Mouse (Mus musculus): ENCODE data around the gene Muc2.
"Not testable (repeated sequence)": the region's sequence is repeated elsewhere in the genome, so short reads cannot be mapped to it uniquely, and the experiment has no call there.

Gene Muc2

DNA sequence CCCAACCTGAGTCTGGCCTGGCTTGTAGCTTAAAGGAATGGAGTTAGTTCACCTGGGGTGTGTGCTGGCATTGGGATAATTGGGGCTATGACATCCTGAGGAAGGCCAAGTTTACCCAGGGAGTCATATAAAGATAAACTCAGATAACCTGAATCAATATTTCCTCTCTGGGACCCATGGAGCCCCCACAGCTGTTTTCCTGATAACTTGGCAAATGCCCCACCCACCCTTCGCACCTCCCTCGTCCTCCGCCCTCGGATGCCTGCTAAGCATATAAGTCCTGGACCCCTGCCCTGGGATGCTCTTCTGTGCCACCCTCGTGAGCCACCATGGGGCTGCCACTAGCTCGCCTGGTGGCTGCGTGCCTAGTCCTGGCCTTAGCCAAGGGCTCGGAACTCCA lies at the start of gene Muc2:
Gene Muc2, plus strand, starts transcription at position 301 of the 400 bp plus-strand sequence.
- DNase-seq (ENCODE audit: low read depth in 2 of 2, low spot score in 2 of 2) = no peak

DNA sequence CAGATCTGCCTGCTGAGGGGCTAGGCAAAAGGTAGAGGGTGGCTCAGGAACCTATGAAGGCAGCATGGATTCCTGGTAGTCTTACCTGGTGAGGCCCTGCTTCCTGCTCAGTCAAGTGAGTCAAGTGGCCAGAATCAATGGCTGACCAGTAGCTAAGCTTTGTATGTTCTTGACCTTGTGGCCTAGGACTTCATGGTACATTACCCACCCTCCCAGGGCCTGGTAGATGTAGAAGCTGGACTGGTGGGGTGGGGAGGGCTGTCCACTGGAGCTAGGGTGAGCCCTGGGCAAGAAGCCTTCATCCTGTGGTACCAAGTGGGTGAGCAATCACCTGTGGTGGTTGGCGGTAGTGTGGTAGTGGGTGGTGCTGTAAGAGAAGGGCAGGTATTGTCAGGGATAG lies 47.8 kb upstream of the Muc2 start:
- DNase-seq (ENCODE audit: low read depth in 2 of 2, low spot score in 2 of 2) = no peak

DNA sequence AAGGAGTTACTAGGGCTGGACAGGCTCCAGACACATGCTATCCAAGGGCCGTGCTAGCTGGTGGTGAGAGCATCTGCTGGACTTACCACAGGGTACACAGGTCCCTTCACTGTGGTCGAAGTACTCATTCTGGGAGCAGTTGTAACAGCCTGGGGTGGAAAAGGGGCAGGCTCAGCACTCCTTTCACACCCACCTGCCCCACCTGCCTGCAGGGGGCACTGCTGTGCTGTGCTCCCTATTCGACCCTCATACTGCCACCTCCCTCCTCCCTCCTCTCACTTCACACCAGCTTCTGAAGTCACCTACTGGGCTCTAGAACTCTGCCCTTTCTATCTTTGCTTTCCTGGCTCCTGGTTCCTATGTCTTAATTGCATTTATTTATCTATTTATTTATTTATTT lies 47.0 kb upstream of the Muc2 start:
- peak in 1 of 2 experiments; percentile 18 for DNase-seq (ENCODE audit: low read depth in 2 of 2, low spot score in 2 of 2)

DNA sequence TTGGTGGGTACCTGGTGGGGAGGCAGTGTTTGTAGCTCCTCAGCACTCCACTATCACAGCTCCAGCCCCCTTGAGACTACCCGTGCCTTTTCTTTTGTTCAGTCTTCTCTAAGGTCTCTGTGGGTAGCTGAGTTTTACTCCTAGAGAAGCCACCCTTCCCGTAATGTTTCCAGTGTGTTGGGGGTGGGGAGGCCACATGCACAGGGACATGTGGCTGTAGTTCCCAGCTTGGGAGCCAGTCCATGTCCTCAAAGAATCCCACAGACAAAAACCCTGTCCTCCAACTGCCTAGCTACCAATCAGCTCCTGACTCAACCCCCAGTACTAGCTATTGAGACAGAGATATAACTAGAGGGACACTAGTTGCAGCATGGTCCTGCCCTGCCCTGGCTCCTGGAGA lies 43.1 kb upstream of the Muc2 start:
- DNase-seq (ENCODE audit: low read depth in 2 of 2, low spot score in 2 of 2) = no peak

DNA sequence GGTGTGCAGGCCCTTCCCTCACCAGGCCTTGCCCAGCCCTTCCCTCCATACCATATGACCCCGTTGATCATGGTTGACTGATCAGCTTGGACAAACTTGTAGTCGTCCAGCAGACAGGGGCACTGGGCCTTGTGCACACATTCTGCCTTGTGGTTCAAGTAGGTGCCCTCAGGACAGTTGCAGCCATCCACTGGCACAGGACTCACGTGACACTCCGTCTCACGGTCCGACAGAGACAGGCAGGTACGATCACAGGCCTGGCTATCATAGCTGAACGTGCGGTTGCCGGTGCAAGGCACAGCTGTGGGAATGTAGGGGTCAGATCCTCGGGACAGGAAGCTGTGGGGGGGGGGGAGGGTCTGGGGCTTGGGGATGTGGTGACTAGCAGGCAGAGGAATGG lies 42.3 kb upstream of the Muc2 start:
- DNase-seq (ENCODE audit: low read depth in 2 of 2, low spot score in 2 of 2) = no peak

DNA sequence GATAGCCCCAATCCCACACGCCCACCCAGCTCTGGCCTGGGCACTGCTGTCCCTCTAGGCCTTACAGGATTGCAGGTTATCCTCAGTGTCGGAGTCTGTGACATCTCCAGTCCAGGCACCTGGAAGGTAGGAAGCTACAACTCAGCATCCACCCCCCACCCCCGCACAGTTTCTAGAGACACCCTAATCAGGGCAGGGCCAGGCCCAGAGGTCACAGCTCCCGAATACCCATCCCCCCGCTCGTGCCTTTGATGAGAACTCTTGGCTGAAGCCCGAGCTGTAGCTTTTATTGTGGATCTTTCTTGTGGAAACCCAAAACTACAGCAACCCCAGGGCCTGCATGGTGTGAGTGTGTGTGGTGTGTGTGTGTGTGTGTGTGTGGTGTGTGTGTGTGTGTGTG lies 37.9 kb upstream of the Muc2 start:
- DNase-seq (ENCODE audit: low read depth in 2 of 2, low spot score in 2 of 2) = no peak

DNA sequence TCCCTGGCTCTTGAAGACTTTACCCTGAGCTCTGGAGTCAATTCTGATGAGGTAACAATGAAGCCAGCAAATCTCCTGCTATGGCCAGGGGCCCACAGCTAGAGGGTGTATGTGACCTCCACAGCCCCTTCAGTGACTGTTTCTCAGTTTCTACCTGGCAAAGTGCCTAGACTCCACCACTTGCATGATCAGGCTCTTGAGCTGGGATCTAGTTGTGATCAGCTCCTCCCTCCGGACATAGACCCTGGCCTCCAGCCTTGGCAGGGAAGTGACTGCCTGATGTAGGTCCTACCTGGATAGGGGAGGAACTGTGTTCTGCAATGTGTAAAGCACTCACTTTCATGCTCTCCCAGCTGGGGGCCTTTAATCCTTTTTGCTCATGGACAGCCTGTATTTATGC lies 29.8 kb upstream of the Muc2 start:
- DNase-seq (ENCODE audit: low read depth in 2 of 2, low spot score in 2 of 2) = no peak

DNA sequence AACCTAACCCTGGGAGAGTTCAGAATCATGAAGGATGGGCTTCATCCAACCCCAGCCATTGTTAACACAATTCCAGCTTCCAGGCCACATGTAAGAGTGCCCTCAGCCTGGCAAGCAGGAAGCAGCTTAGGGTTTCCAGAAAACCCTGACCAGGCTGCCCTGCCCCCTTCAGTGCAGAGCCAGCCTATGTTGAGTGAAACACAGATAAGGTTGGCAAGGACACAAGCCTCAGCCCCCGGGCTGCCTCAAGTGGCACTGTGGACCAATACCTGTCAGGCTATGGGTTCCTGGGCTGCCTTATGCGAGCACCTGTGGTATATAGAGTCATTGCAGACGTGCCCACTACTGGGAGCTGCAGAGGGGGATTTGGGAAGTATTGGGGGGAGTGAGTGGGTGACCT lies 28.7 kb upstream of the Muc2 start:
- DNase-seq (ENCODE audit: low read depth in 2 of 2, low spot score in 2 of 2) = no peak

DNA sequence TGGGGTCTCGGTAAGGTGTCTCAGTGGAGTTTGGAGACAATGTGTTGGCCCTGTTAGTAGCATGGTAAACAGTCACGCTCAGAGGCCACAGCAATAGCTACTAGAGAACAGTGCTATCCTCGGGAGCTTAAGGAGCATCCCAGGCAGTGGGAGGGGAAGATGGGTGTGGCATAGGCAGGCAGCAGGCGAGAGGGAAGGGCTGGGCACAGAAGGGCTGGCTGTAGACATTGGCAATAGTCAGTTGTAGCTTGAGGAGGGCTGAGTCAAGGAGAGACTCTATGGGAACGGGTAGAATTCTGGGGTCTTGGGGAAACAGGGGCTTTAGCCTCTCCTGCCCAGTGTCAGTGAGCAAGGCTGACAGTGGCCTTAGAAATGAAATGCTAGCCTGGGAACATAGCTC lies 27.9 kb upstream of the Muc2 start:
- DNase-seq (ENCODE audit: low read depth in 2 of 2, low spot score in 2 of 2) = no peak

DNA sequence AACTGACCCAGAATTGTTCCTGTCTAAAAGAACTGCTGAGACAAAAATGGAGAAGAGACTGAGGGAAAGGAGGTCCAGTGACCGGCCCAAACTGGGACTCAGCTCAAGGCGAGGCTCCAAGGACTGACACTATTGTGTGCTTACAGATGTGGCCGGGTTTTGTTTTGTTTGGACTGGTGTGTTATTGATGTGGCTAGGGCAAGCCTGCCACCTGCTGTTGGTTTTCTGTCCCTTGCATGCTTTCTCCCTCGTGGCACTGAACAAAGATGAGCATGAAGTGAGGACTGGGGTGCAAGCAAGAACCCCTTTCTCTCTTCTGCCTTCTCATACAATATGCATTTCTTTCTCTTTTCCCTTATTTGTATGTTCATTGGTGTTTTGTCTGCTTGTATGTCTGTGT lies 23.9 kb upstream of the Muc2 start:
- DNase-seq (ENCODE audit: low read depth in 2 of 2, low spot score in 2 of 2) = peak; percentile 10 to 29

DNA sequence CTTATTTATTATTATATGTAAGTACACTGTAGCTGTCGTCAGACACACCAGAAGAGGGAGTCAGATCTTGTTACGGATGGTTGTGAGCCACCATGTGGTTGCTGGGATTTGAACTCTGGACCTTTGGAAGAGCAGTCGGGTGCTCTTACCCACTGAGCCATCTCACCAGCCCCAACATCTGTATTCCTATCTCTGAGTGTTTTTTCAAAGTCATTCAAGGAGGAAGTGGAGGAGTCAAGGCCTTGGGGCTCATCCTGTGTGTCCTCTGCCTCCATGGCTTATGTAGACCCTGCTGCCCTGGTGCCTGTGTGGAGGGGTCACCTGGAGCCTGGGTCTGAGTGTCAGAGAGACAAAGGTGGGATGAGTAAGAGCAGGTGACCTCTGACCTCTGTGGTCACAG lies 21.0 kb upstream of the Muc2 start:
- DNase-seq (ENCODE audit: low read depth in 2 of 2, low spot score in 2 of 2) = not testable (repeated sequence)

DNA sequence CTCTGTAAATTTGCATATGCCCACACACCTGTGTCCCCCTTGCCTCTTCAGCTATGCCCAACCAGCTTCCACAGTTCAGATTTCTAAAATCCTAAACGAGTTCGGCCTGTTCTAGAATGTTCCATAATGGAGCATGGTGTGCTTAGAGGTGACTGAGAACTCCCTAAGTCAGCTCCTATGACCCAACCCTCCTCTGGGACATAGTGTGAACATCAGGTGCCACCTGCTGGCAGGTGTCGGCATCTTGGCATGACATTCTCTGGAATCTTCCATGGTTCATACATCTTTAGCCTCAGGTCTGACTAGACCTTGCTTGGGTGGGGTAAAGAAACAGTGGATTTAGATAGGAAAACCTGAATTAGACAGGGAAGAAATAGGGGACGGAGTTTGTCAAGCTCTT lies 19.1 kb upstream of the Muc2 start:
- peak in 1 of 2 experiments; percentile 8 for DNase-seq (ENCODE audit: low read depth in 2 of 2, low spot score in 2 of 2)

DNA sequence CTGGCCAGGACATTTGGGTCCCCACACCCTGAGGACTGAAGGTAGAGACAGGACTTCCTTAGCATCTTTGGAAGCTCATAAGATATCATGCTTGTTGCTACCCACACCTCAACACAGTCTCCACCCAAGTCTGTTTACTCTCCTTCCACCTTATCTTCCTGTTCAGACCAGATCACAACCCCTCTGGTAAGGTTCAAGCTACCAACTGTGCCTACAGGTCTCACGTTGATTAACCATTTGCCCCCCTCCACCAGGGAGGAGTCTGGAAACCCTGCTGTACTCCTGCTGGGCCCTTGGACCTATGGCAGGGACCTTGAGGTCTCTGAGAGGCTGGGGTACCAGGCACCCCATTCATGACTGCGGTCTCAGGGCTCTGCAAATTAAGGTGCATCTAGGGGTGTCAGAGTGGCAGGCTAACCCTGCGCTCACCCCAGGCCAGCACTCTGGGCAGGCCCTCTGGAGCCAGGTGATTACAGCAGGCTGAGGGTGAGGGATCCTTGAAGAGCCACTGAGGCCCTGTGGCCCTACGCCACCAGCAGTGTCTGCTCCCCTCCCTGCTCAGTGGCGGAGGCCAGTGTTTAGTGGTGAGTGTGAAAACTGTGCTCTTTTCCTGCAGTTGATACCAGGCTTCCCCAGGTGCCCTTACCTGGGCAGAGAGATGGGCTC lies 18.4 kb upstream of the Muc2 start:
- no peak for DNase-seq (ENCODE audit: low read depth in 2 of 2, low spot score in 2 of 2)

DNA sequence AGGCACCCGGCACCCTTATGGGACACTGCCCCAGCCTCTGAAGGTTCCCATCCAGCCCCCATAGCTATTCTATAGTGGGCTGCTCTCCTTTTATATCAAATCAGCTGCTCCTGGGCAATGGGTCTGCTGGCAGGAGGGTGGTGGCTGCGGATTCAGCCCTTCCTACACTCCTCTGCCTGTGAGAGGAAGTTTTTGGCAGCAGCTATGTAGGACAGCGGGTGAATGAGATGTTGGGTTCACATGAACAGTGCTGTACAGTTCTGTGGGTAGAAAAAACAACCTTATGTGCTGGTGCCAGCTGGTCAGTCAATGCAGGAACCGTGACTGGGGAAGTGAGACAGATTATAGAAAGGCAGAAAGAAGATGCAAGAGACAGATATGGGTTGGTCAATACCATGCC lies 11.2 kb upstream of the Muc2 start:
- DNase-seq (ENCODE audit: low read depth in 2 of 2, low spot score in 2 of 2) = no peak

DNA sequence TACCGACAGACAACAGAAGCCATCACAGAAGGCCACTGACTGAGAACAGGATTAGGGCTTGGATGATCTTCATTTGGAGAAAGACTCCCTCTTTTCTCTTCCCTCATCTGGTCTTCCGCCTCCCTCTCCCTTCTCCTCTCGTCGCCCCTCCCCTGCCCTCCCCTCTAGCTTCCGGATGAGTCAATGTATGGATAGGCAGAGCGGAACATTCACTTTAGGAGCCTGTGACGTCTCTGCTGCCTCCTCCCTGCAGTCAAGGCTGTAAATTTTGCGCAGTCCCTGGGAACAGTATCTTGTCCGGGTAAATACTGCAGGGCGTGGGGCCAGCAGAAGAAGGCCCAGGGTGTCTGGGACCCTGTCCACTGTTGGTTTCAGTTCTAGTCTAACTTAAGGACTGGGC lies 2.8 kb upstream of the Muc2 start:
- DNase-seq (ENCODE audit: low read depth in 2 of 2, low spot score in 2 of 2) = no peak

DNA sequence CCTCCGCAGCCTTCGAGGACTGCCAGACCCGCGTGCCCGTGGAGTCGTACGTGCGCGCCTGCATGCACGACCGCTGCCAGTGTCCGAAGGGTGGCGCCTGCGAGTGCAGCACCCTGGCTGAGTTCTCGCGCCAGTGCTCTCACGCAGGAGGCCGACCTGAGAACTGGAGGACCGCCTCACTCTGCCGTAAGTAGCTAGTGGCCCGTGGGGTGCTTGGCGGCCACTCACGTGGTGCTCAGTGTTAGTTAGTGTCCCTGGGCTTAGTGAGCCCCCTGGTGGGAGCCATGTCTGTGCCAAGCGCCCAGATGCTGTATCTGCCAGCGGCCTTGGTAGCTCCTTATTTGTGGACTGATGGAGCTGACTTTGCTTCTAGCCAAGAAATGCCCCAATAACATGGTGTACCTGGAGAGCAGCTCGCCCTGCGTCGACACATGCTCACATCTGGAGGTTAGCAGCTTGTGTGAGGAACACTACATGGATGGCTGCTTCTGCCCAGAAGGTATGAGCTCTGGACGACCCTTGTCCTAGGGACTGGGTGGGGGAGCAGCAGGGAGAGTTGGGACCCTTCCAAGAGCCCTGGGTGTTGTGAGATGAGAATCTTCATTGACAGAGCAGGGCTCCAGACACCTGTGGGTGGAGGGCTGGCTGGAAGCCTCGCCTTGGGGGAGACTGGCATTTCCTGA lies 3.6 kb downstream of the Muc2 start:
- DNase-seq (ENCODE audit: low read depth in 2 of 2, low spot score in 2 of 2) = no peak

DNA sequence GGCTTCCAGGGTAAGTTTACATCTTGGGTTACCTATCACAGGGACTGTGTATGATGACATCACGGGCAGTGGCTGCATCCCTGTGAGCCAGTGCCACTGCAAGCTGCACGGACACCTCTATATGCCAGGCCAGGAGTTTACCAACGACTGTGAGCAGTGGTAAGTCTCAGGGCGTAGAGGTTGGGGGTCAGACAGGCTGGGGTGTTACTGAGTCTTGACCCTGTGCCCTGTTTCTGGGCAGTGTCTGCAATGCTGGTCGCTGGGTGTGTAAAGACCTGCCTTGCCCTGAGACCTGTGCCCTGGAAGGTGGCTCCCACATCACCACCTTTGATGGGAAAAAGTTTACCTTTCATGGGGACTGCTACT lies 4.1 kb downstream of the Muc2 start:
- no peak for DNase-seq (ENCODE audit: low read depth in 2 of 2, low spot score in 2 of 2)

DNA sequence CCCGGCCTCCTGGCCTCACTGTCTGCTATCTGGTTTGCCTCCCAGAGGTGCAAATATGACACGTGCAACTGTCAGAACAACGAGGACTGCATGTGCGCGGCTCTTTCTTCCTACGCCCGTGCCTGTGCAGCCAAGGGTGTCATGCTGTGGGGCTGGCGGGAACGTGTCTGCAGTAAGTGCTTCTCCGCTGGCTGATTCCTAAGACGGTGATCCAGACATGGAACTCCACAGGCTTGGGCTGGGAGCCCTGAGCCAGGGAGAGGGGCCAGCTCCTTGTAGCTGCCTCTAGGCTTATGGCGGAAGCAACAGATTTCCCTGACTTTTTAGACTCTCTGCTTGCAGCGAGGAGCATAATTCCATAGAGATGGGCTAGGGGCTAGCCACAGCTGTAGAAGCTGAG lies 6.4 kb downstream of the Muc2 start:
- DNase-seq (ENCODE audit: low read depth in 2 of 2, low spot score in 2 of 2) = no peak

DNA sequence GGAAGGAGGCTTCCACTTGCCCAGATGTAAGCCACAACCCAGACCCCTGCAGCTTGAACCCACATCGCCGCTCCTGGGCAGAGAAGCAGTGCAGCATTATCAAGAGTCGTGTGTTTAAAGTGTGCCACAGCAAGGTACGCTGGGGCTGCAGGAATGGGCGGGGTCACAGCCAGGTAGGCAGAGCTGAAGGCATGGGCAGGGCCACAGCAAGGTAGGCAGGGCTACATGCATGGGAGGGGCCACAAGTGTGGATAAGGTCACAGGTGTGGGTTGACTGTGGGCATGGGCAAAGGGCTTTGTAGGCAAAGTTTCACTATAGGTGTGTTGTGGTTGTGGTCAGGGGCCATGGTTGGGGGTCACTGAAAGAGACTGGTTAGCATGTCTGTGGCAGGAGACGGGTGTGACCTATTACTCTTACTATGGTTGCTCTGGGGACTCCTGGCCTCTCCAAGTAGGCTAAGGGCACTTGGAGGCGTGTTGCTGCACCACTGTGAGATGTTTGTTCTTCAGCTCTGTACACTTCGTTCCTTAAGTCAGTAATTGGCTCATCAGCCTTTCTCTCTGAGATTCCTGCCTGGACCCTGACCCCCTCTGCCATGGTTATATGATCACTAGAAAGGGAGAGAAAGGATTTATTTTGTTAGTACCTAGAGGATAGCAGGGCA lies 9.5 kb downstream of the Muc2 start:
- DNase-seq (ENCODE audit: low read depth in 2 of 2, low spot score in 2 of 2) = no peak

DNA sequence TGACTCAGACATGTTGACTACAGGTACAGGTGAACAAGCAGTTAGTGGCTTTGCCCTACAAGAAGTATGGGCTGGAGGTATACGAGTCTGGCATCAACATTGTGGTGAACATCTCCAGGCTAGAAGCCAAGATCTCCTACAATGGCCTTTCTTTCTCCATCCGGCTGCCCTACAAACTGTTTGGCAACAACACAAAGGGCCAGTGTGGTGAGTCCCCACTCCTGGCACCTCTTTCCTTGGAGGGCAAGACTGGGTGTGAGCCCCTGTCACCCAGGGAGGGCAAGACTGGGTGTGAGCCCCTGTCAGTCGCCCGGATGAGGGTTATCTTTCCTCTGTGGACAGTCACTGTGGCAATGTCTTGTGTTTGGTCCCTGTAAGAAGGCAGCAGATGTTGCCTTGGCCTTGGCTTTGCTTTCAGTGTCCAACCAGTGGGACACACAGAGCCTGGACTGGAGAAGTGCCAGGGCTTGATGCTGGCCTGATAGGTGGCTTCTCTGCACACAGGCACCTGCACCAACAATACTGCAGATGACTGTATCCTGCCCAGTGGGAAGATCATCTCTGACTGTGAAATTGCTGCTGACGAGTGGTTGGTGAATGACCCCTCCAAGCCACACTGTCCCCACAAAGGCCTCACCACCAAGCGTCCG lies 57.4 kb downstream of the Muc2 start:
- DNase-seq (ENCODE audit: low read depth in 2 of 2, low spot score in 2 of 2) = no peak

DNA sequence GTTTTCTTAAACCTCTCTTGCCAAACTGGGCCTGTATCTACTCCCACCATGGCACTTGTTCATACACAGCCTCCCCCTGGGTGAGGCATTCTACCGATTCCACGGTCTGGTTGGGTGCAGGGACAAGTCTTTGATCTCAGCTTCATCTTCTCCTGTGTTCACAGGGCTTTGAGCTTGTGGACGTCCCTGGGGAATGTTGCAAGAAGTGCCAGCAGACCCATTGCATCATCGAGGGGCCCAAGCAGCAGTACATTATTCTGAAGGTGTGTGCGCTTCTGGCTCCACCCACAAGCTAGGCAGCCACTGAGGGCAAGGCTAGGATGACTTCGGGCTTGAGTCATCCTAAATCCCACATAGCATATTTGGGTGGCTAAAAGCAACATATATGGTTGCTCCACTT lies 62.4 kb downstream of the Muc2 start:
- DNase-seq (ENCODE audit: low read depth in 2 of 2, low spot score in 2 of 2) = no peak

DNA sequence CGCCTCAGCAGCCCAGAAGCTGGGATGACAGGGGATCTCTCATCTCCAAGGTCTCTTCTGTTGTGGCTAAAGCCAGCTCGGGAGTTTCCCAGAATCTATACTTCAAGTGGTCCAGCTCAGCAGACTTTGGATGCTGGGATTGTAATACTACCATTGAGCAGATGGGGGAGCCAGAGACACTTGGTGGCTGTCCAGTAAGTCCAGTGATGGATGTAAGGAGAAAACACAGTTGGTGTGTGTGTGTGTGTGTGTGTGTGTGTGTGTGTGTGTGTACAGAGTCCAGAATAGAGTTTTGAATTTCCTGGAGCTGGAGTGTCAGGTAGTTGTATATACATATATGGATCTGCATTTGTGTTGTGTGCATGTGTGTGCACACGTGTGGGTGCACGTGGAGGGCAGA lies 65.7 kb downstream of the Muc2 start:
- DNase-seq (ENCODE audit: low read depth in 2 of 2, low spot score in 2 of 2) = peak in 1 of 2 experiments; percentile 37
